Mouse (Mus musculus) forebrain, embryonic 15.5 days (tissue): ENCODE data around the gene Fuz. TPM values are rescaled to one million over a fixed set of nuclear protein-coding genes. Genes with fewer than 3 reads are reported as not detected.

Experiments used
- ATAC-seq: fragments of 200-750 bp; cut with Nextera tagmentation; replicated peaks from 2 replicates; pipeline ENCODE4 v1.8.0; 2017; ENCODE audit warnings: mild to moderate bottlenecking, moderate TSS enrichment, moderate library complexity
- H3K27ac ChIP-seq: fragments of 300-500 bp; sonication (generic); replicated peaks from 2 replicates; pipeline ENCODE4 v1.5.1; 2015; ENCODE audit warnings: mild to moderate bottlenecking, inconsistent platforms
- H3K27me3 ChIP-seq: fragments of 300-500 bp; sonication (generic); 2 replicates; pipeline ENCODE4 v1.6.1; 2015; ENCODE audit warnings: inconsistent platforms
- H3K36me3 ChIP-seq: fragments of 300-500 bp; sonication (generic); 2 replicates; pipeline ENCODE4 v1.6.1; 2015; ENCODE audit warnings: mild to moderate bottlenecking, inconsistent platforms
- H3K4me1 ChIP-seq: fragments of 300-500 bp; sonication (generic); 2 replicates; pipeline ENCODE4 v1.6.1; 2015; ENCODE audit warnings: inconsistent platforms
- H3K4me2 ChIP-seq: fragments of 300-500 bp; sonication (generic); replicated peaks from 2 replicates; pipeline ENCODE4 v1.6.1; 2015; ENCODE audit warnings: mild to moderate bottlenecking, inconsistent platforms
- H3K4me3 ChIP-seq: fragments of 300-500 bp; sonication (generic); 2 replicates; pipeline ENCODE4 v1.5.1; 2015; ENCODE audit warnings: mild to moderate bottlenecking, inconsistent platforms
- H3K9ac ChIP-seq: fragments of 300-500 bp; sonication (generic); replicated peaks from 2 replicates; pipeline ENCODE4 v1.6.1; 2015; ENCODE audit warnings: mild to moderate bottlenecking, inconsistent platforms
- H3K9me3 ChIP-seq: fragments of 300-500 bp; sonication (generic); 2 replicates; pipeline ENCODE4 v1.6.1; 2016; ENCODE audit warnings: inconsistent platforms
- WGBS: fragments of 180-500 bp; shearing (Covaris S2); methylation state at CpG from one replicate; pipeline ENCODE4 v1.1.7; 2015; ENCODE audit warnings: mixed read lengths; 5-methylcytosine and 5-hydroxymethylcytosine counted together
- polyA plus RNA-seq: library from polyadenylated mRNA; unstranded; fragments of >200 nt; fragmentation: Nextera tagmentation; extraction: Ambion mirVana; gene quantifications from 2 replicates; pipeline ENCODE4 v1.2.1, GENCODE M21; 2015

Gene Fuz
- polyA plus RNA-seq, 1 experiment from 2014 or later = 22.1 TPM

GRCm38 (mm10) chr7:44895206-44895592 lies 680 bp upstream of the Fuz start:
- peak overlapping the region; percentile 77 for H3K4me3 ChIP-seq
- H3K27ac ChIP-seq = peak overlapping the region; percentile 99
- H3K4me2 ChIP-seq = peak overlapping the region; percentile 73
- peak overlapping the region; percentile 19; the same call in 1 of the 2 replicates for H3K9ac ChIP-seq
- peak; percentile 14; the same call in 1 of the 2 replicates for ATAC-seq
- peaks cover 9% of the 10 kb centered on the region; the same call in 1 of the 2 replicates for H3K36me3 ChIP-seq
- H3K9me3 ChIP-seq = no peaks in the 10 kb centered on the region
- no peaks in the 10 kb centered on the region for H3K27me3 ChIP-seq
- peaks cover 68% of the 10 kb centered on the region for H3K4me1 ChIP-seq
- WGBS = 15% methylated on average over 7 of the region's 7 CpGs

GRCm38 (mm10) chr7:44896499-44896898 lies 620 bp downstream of the Fuz start:
- Histone ChIP-seq H3K9ac (peak overlapping the region; percentile 72), H3K4me2 (peak overlapping the region; percentile 73), H3K27ac (peak overlapping the region; percentile 99), H3K4me1 (peaks cover 62% of the 10 kb centered on the region), H3K9me3 (no peaks in the 10 kb centered on the region), H3K36me3 (peaks cover 16% of the 10 kb centered on the region; the same call in 1 of the 2 replicates), H3K27me3 (no peaks in the 10 kb centered on the region), H3K4me3 (peak overlapping the region; percentile 77)
- ATAC-seq = no peak
- 23% methylated on average over 10 of the region's 10 CpGs for WGBS

- 37% methylated on average over 19 of the region's 19 CpGs for WGBS
- H3K27ac ChIP-seq = no peak overlapping the region
- no peak overlapping the region for H3K9ac ChIP-seq
Measured at GRCm38 (mm10) chr7:44898607-44899006, 2.7 kb downstream of the Fuz start.

GRCm38 (mm10) chr7:44900632-44901031 lies 4.8 kb downstream of the Fuz start:
- Histone ChIP-seq H3K4me2 (no peak overlapping the region), H3K27ac (0 out of 2 replicates have a peak overlapping the region, but pooled peaks have one; percentile 37), H3K9ac (no peak overlapping the region), H3K27me3 (no peaks in the 10 kb centered on the region), H3K4me1 (peaks cover 39% of the 10 kb centered on the region), H3K36me3 (peaks cover 48% of the 10 kb centered on the region), H3K9me3 (no peaks in the 10 kb centered on the region), H3K4me3 (no peak overlapping the region)
- no peak for ATAC-seq
- WGBS = 84% methylated on average over 11 of the region's 11 CpGs

More at GRCm38 (mm10) chr7:44898607-44899006, 2.7 kb downstream of the Fuz start:
- H3K4me2 ChIP-seq = no peak overlapping the region
- H3K9me3 ChIP-seq = no peaks in the 10 kb centered on the region
- H3K4me3 ChIP-seq = no peak overlapping the region
- H3K36me3 ChIP-seq = peaks cover 28% of the 10 kb centered on the region
- no peak for ATAC-seq
- H3K4me1 ChIP-seq = peaks cover 56% of the 10 kb centered on the region
- H3K27me3 ChIP-seq = no peaks in the 10 kb centered on the region

- ATAC-seq = peak; percentile 24; the same call in 1 of the 2 replicates
- no peaks in the 10 kb centered on the region for H3K9me3 ChIP-seq
- H3K27me3 ChIP-seq = no peaks in the 10 kb centered on the region
- H3K4me1 ChIP-seq = peaks cover 36% of the 10 kb centered on the region
- WGBS = 12% methylated on average over 21 of the region's 21 CpGs
- no peak overlapping the region for H3K9ac ChIP-seq
- H3K27ac ChIP-seq = peak overlapping the region; percentile 37
- peak overlapping the region; percentile 36 for H3K4me2 ChIP-seq
- H3K36me3 ChIP-seq = peaks cover 55% of the 10 kb centered on the region
- 0 out of 2 replicates have a peak overlapping the region, but pooled peaks have one; percentile 19 for H3K4me3 ChIP-seq
Measured at GRCm38 (mm10) chr7:44901230-44901722, 5.4 kb downstream of the Fuz start.

- H3K36me3 ChIP-seq = peaks cover 84% of the 10 kb centered on the region
Measured at GRCm38 (mm10) chr7:44905430-44905829, 9.6 kb downstream of the Fuz start.

GRCm38 (mm10) chr7:44908706-44909476 lies 13.0 kb downstream of the Fuz start:
- Histone ChIP-seq H3K4me3 (no peak overlapping the region), H3K9ac (no peak overlapping the region), H3K36me3 (peaks cover 87% of the 10 kb centered on the region), H3K4me1 (no peaks in the 10 kb centered on the region), H3K27ac (no peak overlapping the region), H3K4me2 (no peak overlapping the region), H3K9me3 (no peaks in the 10 kb centered on the region), H3K27me3 (no peaks in the 10 kb centered on the region)
- no peak for ATAC-seq
- 93% methylated on average over 15 of the region's 15 CpGs for WGBS

More at GRCm38 (mm10) chr7:44905430-44905829, 9.6 kb downstream of the Fuz start:
- H3K4me3 ChIP-seq = no peak overlapping the region
- H3K27me3 ChIP-seq = no peaks in the 10 kb centered on the region
- ATAC-seq = no peak
- no peak overlapping the region for H3K4me2 ChIP-seq
- no peaks in the 10 kb centered on the region for H3K9me3 ChIP-seq
- 94% methylated on average over 20 of the region's 20 CpGs for WGBS
- H3K27ac ChIP-seq = no peak overlapping the region
- peaks cover 11% of the 10 kb centered on the region for H3K4me1 ChIP-seq
- H3K9ac ChIP-seq = no peak overlapping the region

- H3K9me3 ChIP-seq = no peaks in the 10 kb centered on the region
- WGBS = 73% methylated on average over 2 of the region's 2 CpGs
- ATAC-seq = no peak
- no peak overlapping the region for H3K27ac ChIP-seq
- no peak overlapping the region for H3K4me3 ChIP-seq
- no peak overlapping the region for H3K4me2 ChIP-seq
- peaks cover 57% of the 10 kb centered on the region for H3K36me3 ChIP-seq
- no peak overlapping the region for H3K9ac ChIP-seq
- no peaks in the 10 kb centered on the region for H3K4me1 ChIP-seq
- H3K27me3 ChIP-seq = no peaks in the 10 kb centered on the region
Measured at GRCm38 (mm10) chr7:44914396-44914795, 18.5 kb downstream of the Fuz start.

- Histone ChIP-seq H3K4me1 (no peaks in the 10 kb centered on the region), H3K4me2 (no peak overlapping the region), H3K9me3 (no peaks in the 10 kb centered on the region), H3K4me3 (no peak overlapping the region), H3K27ac (no peak overlapping the region), H3K27me3 (no peaks in the 10 kb centered on the region), H3K36me3 (peaks cover 52% of the 10 kb centered on the region), H3K9ac (no peak overlapping the region)
- no peak for ATAC-seq
- 93% methylated on average over 9 of the region's 9 CpGs for WGBS
Measured at GRCm38 (mm10) chr7:44915314-44915713, 19.4 kb downstream of the Fuz start.

GRCm38 (mm10) chr7:44916191-44916590 lies 20.3 kb downstream of the Fuz start:
- Histone ChIP-seq H3K4me1 (no peaks in the 10 kb centered on the region), H3K27me3 (no peaks in the 10 kb centered on the region), H3K9ac (no peak overlapping the region), H3K36me3 (peaks cover 45% of the 10 kb centered on the region), H3K4me3 (no peak overlapping the region), H3K9me3 (no peaks in the 10 kb centered on the region), H3K27ac (no peak overlapping the region), H3K4me2 (no peak overlapping the region)
- ATAC-seq = no peak
- 91% methylated on average over 6 of the region's 6 CpGs for WGBS

- no peak for ATAC-seq
- WGBS = 91% methylated on average over 4 of the region's 4 CpGs
- Histone ChIP-seq H3K4me3 (no peak overlapping the region), H3K4me1 (no peaks in the 10 kb centered on the region), H3K36me3 (peaks cover 45% of the 10 kb centered on the region), H3K4me2 (no peak overlapping the region), H3K9ac (no peak overlapping the region), H3K27ac (no peak overlapping the region), H3K27me3 (no peaks in the 10 kb centered on the region), H3K9me3 (no peaks in the 10 kb centered on the region)
Measured at GRCm38 (mm10) chr7:44916881-44917280, 21.0 kb downstream of the Fuz start.

- Histone ChIP-seq H3K4me1 (no peaks in the 10 kb centered on the region), H3K9ac (no peak overlapping the region), H3K4me3 (no peak overlapping the region), H3K36me3 (peaks cover 48% of the 10 kb centered on the region), H3K27ac (no peak overlapping the region), H3K9me3 (no peaks in the 10 kb centered on the region), H3K27me3 (no peaks in the 10 kb centered on the region), H3K4me2 (no peak overlapping the region)
- WGBS = 88% methylated on average over 3 of the region's 3 CpGs
- no peak for ATAC-seq
Measured at GRCm38 (mm10) chr7:44918219-44918618, 22.3 kb downstream of the Fuz start.
